Mouse (Mus musculus): ENCODE data around the gene Nhej1. TPM values are rescaled to one million over a fixed set of nuclear protein-coding genes. Genes with fewer than 3 reads are reported as not detected.

Gene Nhej1
- polyA plus RNA-seq (2014; fragmentation: Illumina TruSeq; extraction: RNeasy Lipid Tissue Mini Kit (QIAGEN cat#74804); ENCODE audit: low read depth, low replicate concordance) = 1.1 TPM

GRCm38 (mm10) chr1:75124346-75125321, at the start of gene Nhej1:
Gene Nhej1 (minus strand): TSS chr1:75125200.

GRCm38 (mm10) chr1:75168472-75169464, 43.8 kb upstream of the Nhej1 start, which contains the start of gene Zfand2b:
Gene Zfand2b (plus strand): TSS chr1:75168646.

DNA sequence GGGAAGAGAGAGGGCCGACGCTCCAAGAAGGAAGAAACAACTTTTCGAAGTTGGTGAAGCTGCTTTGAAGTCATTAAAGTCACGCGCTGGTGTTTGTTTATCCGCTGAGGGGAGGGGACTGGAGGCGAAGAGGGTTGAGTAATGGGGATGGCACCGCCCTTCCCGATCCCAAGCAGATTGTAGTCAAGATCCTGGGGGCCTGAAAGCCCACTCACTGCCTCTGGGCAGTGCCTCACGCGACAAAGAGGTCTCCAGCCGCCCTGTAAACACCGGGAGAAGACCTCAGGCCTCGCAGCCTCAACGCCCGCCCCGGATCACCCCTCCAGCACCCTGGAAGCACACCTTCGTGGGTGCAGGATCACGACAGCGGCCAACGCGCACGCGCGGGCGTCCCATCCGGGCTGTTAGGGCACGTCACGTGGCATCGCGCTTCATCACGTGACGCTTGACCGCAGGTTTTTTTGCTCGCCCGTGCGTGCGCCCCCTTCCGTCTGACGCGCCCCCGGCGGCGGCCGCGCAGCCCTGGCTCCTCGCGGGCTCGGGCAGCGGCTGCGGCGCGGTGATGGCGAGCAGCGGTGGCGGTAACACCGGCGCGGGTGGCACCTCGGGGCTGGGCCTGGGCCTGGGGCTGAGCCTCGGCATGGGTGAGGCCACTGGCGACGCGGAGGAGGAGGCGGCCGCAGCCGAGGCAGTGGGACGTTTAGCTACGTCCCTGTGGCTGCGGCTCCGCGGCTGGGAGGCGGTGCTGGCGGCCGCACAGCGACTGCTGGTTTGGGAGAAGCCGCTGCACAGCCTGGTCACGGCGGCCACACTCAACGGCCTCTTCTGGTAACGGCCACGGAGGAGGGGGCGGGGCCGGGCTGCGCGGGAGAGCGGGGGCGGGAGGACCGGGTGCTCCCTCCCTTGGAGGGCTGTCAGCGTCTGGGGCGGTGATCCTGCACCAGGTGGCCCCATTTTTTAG, 17.6 kb upstream of the Nhej1 start, which contains the start of the genes Cnppd1 and Retreg2:
Cnppd1 (minus strand) TSS at position 411 of the 961 bp plus-strand sequence.
Retreg2 (plus strand) TSS at position 478 of the 961 bp plus-strand sequence.

DNA sequence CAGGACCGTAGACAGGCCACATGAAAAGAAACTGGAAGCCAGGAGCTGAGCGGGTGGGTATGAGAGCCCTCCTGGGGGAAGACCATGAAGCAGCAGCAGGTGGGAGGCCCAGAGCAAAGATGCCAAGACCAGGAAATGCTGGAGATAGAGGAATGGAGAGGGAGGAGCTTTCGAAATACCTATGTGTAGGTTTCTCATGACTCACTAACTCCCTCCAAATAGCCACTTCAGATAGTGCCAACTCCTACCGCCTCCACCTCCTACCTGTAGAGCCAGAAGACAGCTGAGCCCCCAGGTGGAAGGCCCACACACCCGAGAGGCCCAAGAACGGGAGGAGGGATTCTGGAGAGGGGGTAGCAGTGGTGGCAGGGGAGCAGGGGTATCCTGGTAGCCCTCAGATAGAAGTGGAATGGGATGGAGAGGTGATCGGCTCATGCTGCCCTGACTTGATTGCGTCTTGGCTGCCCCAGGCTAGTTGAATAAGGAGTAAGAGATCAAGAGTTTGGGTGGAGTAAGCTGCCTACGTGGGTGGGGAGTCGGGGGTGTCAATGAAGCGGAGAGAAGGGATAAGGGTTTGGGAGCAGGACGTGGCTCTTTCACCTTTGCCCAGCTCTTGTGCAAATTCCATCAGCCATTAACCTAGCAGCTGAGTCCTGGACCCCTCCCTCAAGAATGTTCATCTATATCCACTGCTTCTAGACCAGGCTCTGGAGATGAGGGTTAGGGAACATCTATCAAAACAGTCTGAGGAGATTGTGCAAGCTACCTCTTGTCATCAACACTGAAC, 8.6 kb upstream of the Nhej1 start, which contains the start of gene Slc23a3:
Slc23a3 (minus strand) TSS at position 470 of the 787 bp plus-strand sequence.

GRCm38 (mm10) chr1:74951556-74952210, 173.3 kb downstream of the Nhej1 start, which contains the start of gene Ihh:
Gene Ihh (minus strand): TSS chr1:74951672.

GRCm38 (mm10) chr1:74935402-74935801, 189.6 kb downstream of the Nhej1 start, which contains the start of gene Cfap65:
Gene Cfap65 (minus strand): TSS chr1:74935599.

Other genes with a start within 250 kb of the Nhej1 start
- gene Fev, start 239.8 kb downstream of the Nhej1 start, polyA plus RNA-seq (2014; fragmentation: Illumina TruSeq; extraction: RNeasy Lipid Tissue Mini Kit (QIAGEN cat#74804); ENCODE audit: low read depth, low replicate concordance) = not detected
- gene Cryba2, start 232.1 kb downstream of the Nhej1 start, polyA plus RNA-seq (2014; fragmentation: Illumina TruSeq; extraction: RNeasy Lipid Tissue Mini Kit (QIAGEN cat#74804); ENCODE audit: low read depth, low replicate concordance) = not detected
- not detected for gene Cfap65, start 189.6 kb downstream of the Nhej1 start, polyA plus RNA-seq (2014; fragmentation: Illumina TruSeq; extraction: RNeasy Lipid Tissue Mini Kit (QIAGEN cat#74804); ENCODE audit: low read depth, low replicate concordance)
- not detected for gene Ihh, start 173.5 kb downstream of the Nhej1 start, polyA plus RNA-seq (2014; fragmentation: Illumina TruSeq; extraction: RNeasy Lipid Tissue Mini Kit (QIAGEN cat#74804); ENCODE audit: low read depth, low replicate concordance)
- gene Slc23a3, start 8.7 kb upstream of the Nhej1 start, polyA plus RNA-seq (2014; fragmentation: Illumina TruSeq; extraction: RNeasy Lipid Tissue Mini Kit (QIAGEN cat#74804); ENCODE audit: low read depth, low replicate concordance) = not detected
- 11.3 TPM for gene Cnppd1, start 17.5 kb upstream of the Nhej1 start, polyA plus RNA-seq (2014; fragmentation: Illumina TruSeq; extraction: RNeasy Lipid Tissue Mini Kit (QIAGEN cat#74804); ENCODE audit: low read depth, low replicate concordance)
- gene Retreg2, start 17.6 kb upstream of the Nhej1 start, polyA plus RNA-seq (2014; fragmentation: Illumina TruSeq; extraction: RNeasy Lipid Tissue Mini Kit (QIAGEN cat#74804); ENCODE audit: low read depth, low replicate concordance) = 25.1 TPM
- gene Zfand2b, start 43.4 kb upstream of the Nhej1 start, polyA plus RNA-seq (2014; fragmentation: Illumina TruSeq; extraction: RNeasy Lipid Tissue Mini Kit (QIAGEN cat#74804); ENCODE audit: low read depth, low replicate concordance) = 2.3 TPM
- 15.8 TPM for gene Abcb6, start 55.2 kb upstream of the Nhej1 start, polyA plus RNA-seq (2014; fragmentation: Illumina TruSeq; extraction: RNeasy Lipid Tissue Mini Kit (QIAGEN cat#74804); ENCODE audit: low read depth, low replicate concordance)
- gene Ankzf1, start 67.0 kb upstream of the Nhej1 start, polyA plus RNA-seq (2014; fragmentation: Illumina TruSeq; extraction: RNeasy Lipid Tissue Mini Kit (QIAGEN cat#74804); ENCODE audit: low read depth, low replicate concordance) = 8.8 TPM
- 8.5 TPM for gene Atg9a, start 67.0 kb upstream of the Nhej1 start, polyA plus RNA-seq (2014; fragmentation: Illumina TruSeq; extraction: RNeasy Lipid Tissue Mini Kit (QIAGEN cat#74804); ENCODE audit: low read depth, low replicate concordance)
- 5.0 TPM for gene Glb1l, start 85.6 kb upstream of the Nhej1 start, polyA plus RNA-seq (2014; fragmentation: Illumina TruSeq; extraction: RNeasy Lipid Tissue Mini Kit (QIAGEN cat#74804); ENCODE audit: low read depth, low replicate concordance)
- 24.6 TPM for gene Stk16, start 85.6 kb upstream of the Nhej1 start, polyA plus RNA-seq (2014; fragmentation: Illumina TruSeq; extraction: RNeasy Lipid Tissue Mini Kit (QIAGEN cat#74804); ENCODE audit: low read depth, low replicate concordance)
- gene Tuba4a, start 94.7 kb upstream of the Nhej1 start, polyA plus RNA-seq (2014; fragmentation: Illumina TruSeq; extraction: RNeasy Lipid Tissue Mini Kit (QIAGEN cat#74804); ENCODE audit: low read depth, low replicate concordance) = 32.3 TPM
- not detected for gene A630095N17Rik, start 106.9 kb upstream of the Nhej1 start, polyA plus RNA-seq (2014; fragmentation: Illumina TruSeq; extraction: RNeasy Lipid Tissue Mini Kit (QIAGEN cat#74804); ENCODE audit: low read depth, low replicate concordance)
- gene Dnajb2, start 111.2 kb upstream of the Nhej1 start, polyA plus RNA-seq (2014; fragmentation: Illumina TruSeq; extraction: RNeasy Lipid Tissue Mini Kit (QIAGEN cat#74804); ENCODE audit: low read depth, low replicate concordance) = 15.1 TPM
- gene Ptprn, start 139.3 kb upstream of the Nhej1 start, polyA plus RNA-seq (2014; fragmentation: Illumina TruSeq; extraction: RNeasy Lipid Tissue Mini Kit (QIAGEN cat#74804); ENCODE audit: low read depth, low replicate concordance) = not detected
- gene Resp18, start 153.2 kb upstream of the Nhej1 start, polyA plus RNA-seq (2014; fragmentation: Illumina TruSeq; extraction: RNeasy Lipid Tissue Mini Kit (QIAGEN cat#74804); ENCODE audit: low read depth, low replicate concordance) = not detected
- 4.9 TPM for gene Dnpep, start 192.8 kb upstream of the Nhej1 start, polyA plus RNA-seq (2014; fragmentation: Illumina TruSeq; extraction: RNeasy Lipid Tissue Mini Kit (QIAGEN cat#74804); ENCODE audit: low read depth, low replicate concordance)
- gene Des, start 235.1 kb upstream of the Nhej1 start, polyA plus RNA-seq (2014; fragmentation: Illumina TruSeq; extraction: RNeasy Lipid Tissue Mini Kit (QIAGEN cat#74804); ENCODE audit: low read depth, low replicate concordance) = 0.26 TPM

Data from liver, adult 10 weeks (tissue).